Mouse (Mus musculus): ENCODE data around the gene Lyl1.
A peak's percentile ranks its signal among the peaks of the same experiment; 100 is the strongest.
"Not testable (repeated sequence)": the region's sequence is repeated elsewhere in the genome, so short reads cannot be mapped to it uniquely, and the experiment has no call there.

Gene Lyl1

DNA sequence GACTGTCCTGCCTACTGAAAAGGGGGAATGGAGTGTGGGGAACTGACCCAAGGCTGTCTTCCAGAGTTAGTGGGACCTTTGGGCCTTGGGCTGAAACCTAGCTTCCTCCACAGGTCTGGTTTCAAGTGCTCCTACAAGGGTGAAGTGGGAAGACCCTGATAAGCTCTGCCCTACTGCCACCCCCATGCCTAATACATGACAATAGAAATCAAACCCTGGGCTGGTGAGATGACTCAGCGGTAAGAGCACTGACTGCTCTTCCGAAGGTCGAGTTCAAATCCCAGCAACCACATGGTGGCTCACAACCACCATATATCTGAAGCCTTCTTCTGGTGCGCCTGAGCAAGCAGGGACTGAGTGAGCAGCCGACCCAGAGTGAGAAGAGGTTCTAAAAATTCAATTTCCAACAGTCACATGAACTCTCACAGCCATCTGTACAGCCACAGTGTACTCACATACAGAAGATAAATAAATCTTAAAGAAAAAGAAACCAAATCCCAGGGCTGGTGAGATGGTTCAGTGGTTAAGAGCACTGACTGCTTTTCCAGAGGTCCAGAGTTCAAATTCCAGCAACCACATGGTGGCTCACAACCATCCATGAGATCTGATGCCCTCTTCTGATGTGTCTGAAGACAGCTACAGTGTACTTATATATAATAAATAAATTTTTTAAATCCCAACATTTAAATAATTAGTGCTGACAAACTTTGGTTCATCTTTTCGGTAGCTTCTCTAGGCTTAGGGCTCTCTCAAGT, 32.3 kb upstream of the Lyl1 start:
- DNase-seq (ENCODE audit: low spot score), result no peak

GRCm38 (mm10) chr8:84670295-84671006, 30.8 kb upstream of the Lyl1 start:
- DNase-seq (ENCODE audit: low spot score), result not testable (repeated sequence)

- no peak for DNase-seq (ENCODE audit: low spot score)
These were observed 24.0 kb upstream of the Lyl1 start for GRCm38 (mm10) chr8:84677305-84677704.

- DNase-seq (ENCODE audit: low spot score), result no peak
These were observed 19.8 kb upstream of the Lyl1 start for GRCm38 (mm10) chr8:84681476-84681875.

- DNase-seq (ENCODE audit: low spot score), result no peak
These were observed 19.0 kb upstream of the Lyl1 start for GRCm38 (mm10) chr8:84682257-84682656.

- no peak for DNase-seq (ENCODE audit: low spot score)
These were observed 16.7 kb upstream of the Lyl1 start for GRCm38 (mm10) chr8:84684537-84684936.

DNA sequence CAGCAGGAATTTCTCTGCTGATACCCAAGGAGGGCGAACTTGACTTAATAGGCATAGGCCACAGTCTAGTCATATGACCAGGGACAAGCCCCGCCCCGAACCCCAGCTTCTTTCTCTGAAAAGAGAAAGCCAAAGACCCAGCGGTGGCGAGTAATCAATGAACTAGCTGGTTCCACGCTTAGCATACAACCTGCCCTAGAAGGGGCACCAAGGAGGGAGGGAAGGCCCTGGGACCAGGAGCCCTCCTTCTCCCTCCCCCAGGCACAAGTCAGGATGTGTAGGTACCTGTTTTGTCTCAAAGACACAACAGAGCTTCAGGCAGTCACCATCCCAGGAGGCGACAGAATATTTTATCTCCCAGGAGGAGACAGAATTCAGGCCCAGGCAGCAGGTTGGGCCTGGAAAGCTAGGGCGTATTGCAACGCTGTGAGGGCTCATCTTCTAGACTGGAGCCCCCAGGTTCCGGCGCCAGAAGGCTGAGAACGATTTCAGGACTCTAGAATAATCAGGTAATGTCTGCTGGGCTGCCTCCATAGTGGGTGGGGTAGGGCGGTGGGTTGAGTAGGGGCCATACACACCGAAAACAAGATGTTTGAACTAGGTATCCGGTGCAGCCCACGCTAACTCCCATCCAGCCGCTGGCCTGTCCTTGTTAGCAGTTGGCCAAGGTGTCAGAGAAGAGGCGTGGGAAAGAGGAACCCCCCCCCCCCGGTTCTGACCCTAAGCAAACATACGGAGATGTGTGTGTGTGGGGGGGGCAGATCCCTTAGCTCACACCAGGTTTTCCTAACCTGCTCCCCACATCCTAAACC, 14.9 kb upstream of the Lyl1 start, which contains the start of gene Trmt1:
Trmt1 (plus strand) TSS at position 117 of the 812 bp plus-strand sequence.
- DNase-seq (ENCODE audit: low spot score), result no peak

DNA sequence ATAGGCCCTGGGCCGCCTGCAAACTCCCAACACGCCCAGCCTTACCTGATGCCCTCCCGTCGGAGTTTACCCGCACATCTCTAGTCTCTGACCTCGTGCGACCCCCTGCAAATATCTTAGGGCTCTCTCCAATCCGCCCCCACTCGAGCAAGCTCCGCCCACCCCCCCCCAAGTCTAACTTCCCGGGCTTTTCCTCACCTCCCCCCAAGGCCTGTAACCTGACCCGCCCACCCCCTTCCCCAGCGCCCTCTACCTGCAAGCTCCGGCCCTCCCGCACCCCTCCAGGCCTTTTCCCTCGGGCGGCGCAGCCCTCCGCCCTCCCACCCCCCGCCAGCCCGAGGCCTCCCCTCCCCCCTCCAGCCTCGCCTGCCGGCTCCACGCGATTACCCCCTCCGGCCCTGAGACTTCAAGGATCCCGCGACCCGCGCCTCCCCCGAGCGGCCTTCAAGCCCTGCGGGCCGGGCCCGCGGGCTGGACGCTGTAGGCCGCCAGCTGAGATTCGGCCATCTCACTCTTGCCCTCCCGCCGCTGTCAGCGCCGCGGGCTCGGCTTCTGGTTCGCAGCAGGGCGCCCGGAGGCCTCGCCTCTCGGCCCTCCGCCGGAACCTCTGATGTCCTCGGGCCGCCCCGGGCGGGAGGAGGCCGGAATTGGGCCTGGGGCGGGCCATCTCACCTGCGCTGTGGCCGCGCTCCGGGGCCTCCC, 14.1 kb upstream of the Lyl1 start:
- DNase-seq (ENCODE audit: low spot score), result peak; percentile 51

DNA sequence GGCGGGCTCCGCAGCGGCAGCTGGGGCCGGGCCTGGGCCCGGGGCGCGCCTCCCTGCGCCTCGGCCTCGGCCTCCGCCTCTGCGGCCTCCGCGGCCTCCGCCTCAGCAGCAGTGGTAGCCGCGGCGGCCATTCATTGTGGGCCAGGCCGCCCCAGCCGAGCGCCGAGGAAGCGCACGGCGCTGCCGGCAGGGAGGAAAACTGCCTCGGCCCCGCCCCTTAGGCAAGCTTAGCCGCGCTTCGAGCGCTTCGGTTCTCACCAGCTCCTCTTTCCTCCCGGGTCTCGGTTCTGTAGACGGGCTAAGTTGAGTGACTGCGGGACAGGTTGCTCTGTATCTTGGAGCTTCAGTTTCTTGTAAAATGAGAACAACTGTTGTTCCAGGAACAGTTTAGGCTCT, 13.6 kb upstream of the Lyl1 start, which contains the start of gene Nacc1:
Nacc1 (minus strand) TSS at position 158 of the 396 bp plus-strand sequence.
- DNase-seq (ENCODE audit: low spot score), result peak; percentile 92

GRCm38 (mm10) chr8:84689091-84689915, 12.0 kb upstream of the Lyl1 start:
- peak; percentile 95 for DNase-seq (ENCODE audit: low spot score)

GRCm38 (mm10) chr8:84693332-84693731, 7.9 kb upstream of the Lyl1 start:
- no peak for DNase-seq (ENCODE audit: low spot score)

DNA sequence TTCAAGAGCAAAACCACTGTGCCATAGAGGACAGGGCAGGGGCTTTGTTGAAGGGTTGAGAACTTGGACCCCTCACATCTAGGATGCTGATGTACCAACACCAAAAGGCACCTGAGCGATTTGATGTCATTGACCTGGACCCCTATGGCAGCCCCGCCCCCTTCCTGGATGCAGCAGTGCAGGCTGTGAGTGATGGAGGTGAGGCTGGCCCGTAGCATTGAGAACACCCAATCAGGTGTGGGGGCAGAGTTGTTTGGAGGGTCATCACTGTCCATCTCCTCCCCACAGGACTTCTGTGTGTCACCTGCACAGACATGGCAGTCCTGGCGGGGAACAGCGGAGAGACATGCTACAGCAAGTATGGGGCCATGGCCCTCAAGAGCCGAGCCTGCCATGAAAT, 6.1 kb upstream of the Lyl1 start:
- no peak for DNase-seq (ENCODE audit: low spot score)

DNA sequence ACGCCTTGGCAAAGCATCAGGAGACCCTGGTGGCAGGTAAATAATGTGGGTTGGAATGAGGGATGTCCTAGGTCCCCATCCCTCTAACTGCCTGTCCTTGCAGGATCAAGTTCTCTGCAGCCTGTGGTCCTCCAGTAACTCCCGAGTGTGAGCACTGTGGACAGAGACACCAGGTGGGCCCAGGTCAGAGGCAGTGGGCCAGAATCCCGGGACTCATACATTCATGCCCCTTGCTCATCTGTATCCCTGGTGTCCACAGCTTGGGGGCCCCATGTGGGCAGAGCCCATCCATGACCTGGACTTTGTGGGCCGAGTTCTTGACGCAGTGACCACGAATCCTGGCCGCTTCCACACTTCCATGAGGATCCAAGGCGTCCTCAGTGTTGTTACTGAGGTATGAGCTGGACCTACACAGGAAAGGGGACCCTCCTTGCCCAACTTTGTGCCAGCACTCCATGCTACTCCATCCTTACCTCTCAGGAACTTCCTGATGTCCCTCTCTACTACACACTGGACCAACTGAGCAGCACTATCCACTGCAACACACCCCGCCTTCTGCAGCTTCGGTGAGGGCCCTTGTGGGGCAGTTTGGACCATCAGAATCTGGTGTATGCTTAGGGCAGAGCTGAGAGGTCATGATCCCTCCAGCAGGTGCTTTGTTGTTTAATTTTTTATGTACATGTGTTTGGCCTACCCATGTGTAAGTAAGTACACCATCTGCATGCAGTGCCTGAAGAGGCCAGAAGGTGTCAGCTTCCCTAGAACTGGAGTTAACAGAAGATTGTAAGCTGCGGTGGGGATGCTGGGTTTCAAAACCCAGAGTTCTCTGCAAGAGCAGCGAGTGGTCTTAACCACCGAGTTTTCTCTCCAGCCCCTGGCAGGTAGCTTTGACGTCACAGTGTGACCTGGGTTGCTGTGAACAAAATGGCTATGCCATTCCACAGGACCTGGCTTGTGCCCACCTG, 3.8 kb upstream of the Lyl1 start:
- DNase-seq (ENCODE audit: low spot score), result peak; percentile 62

- DNase-seq (ENCODE audit: low spot score), result no peak
These were observed 3.0 kb upstream of the Lyl1 start for GRCm38 (mm10) chr8:84698288-84698687.

DNA sequence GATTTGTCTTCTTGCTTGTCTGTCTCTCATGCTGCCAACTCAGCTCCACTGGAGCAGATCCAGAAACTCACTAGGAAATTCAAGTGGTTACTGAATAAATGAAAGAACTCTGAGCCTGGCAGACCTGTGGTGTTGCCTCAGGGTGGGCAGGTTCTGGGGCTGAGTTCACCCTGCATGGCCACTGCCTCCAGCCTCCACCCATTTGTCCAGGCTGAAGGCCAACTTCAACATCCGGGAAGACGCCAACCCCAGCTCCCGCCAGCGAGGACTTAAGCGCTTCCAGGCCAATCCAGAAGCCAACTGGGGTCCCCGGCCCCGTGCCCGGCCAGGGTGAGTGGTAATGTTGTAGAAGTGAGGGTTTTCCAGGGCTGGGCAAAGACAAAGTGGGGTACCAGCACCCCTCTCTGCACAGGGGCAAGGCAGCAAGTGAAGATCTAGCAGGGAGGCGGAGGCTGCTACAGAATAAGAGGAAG, 2.3 kb upstream of the Lyl1 start:
- no peak for DNase-seq (ENCODE audit: low spot score)

DNA sequence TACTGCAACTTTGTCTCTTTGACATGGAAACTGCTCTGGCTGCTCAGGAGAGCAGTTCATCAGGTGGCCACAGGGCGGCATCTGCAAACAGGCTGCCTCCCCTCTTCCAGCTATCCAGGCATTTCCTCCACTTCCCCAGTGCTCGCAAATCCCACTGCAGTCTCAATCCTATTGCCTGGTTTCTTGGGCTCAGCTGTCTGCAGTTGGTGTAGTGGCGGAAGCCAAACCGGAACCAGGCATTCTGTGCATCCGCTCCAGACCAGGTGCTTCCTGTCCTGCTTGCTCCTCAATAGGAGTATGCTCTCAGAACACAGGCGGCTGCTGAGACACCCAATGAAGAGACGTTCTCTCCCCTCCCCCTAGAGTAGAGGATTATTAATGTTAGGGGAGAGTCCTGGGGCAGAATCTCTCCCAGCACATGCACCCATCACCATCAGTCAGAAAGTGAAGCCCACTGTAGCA, 1.4 kb upstream of the Lyl1 start:
- peak; percentile 65 for DNase-seq (ENCODE audit: low spot score)

GRCm38 (mm10) chr8:84700526-84700925, 731 bp upstream of the Lyl1 start:
- DNase-seq (ENCODE audit: low spot score), result no peak

- no peak for DNase-seq (ENCODE audit: low spot score)
These were observed 1.3 kb downstream of the Lyl1 start for GRCm38 (mm10) chr8:84702561-84702960.

DNA sequence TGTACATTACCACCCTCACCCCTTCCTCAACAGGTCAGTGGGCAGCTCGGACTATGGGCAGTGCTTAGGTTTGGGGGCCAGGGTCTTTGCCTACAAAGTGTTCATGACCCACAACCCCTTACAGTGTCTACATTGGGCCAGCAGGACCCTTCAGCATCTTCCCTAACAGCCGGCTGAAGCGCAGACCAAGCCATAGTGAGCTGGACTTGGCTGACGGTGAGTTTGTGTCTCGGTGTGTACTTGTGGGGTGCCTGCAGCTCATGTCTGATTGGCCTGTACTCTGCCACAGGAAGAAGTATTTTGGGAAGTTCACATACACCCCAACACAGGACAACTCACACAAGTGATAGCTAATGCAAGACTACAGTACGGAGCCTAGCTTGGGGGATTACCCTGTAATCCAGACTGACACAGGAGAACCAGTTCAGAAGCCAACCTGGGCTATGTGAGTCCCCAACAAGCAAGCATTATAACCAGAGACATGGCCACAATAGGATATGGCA, 1.8 kb downstream of the Lyl1 start:
- DNase-seq (ENCODE audit: low spot score), result no peak
